Mouse (Mus musculus): ENCODE measurements at regions not wholly inside any gene's neighbourhood (a gene's known extent, or its start where the extent isn't known, plus 50 kb on each side); places are given as distances from the start of the nearest gene placed in this dataset.

GRCm38 (mm10) chr12:25313212-25313611 is 216.3 kb upstream of the Id2 start:
- no peaks in the 10 kb centered on the region for H3K36me3 ChIP-seq (ENCODE audit: control insufficient read depth, insufficient read depth, low read length)

GRCm38 (mm10) chr12:25312390-25312789 is 215.4 kb upstream of the Id2 start:
- Histone ChIP-seq H3K4me3 (ENCODE audit: low read depth, low read length) (no peak overlapping the region), H3K9ac (replicated peaks; ENCODE audit: low read depth, low read length) (no peak overlapping the region), H3K36me3 (ENCODE audit: control insufficient read depth, insufficient read depth, low read length) (no peaks in the 10 kb centered on the region), H3K4me2 (replicated peaks; ENCODE audit: low read depth, low read length) (no peak overlapping the region), H3K27ac (ENCODE audit: low read length) (no peak overlapping the region), H3K4me1 (ENCODE audit: control insufficient read depth, insufficient read depth, low read length) (no peaks in the 10 kb centered on the region), H3K9me3 (ENCODE audit: control insufficient read depth, low read depth, low read length) (no peaks in the 10 kb centered on the region), H3K27me3 (ENCODE audit: control insufficient read depth, insufficient read depth, low read length) (no peaks in the 10 kb centered on the region)
- ATAC-seq (ENCODE audit: insufficient number of reproducible peaks, insufficient read depth, low FRiP score, low read depth), result no peak
- WGBS, result 90% methylated on average over 2 of the region's 2 CpGs

More at GRCm38 (mm10) chr12:25313212-25313611, 216.3 kb upstream of the Id2 start:
- no peaks in the 10 kb centered on the region for H3K9me3 ChIP-seq (ENCODE audit: control insufficient read depth, low read depth, low read length)
- H3K27me3 ChIP-seq (ENCODE audit: control insufficient read depth, insufficient read depth, low read length), result no peaks in the 10 kb centered on the region
- H3K4me2 ChIP-seq (replicated peaks; ENCODE audit: low read depth, low read length), result no peak overlapping the region
- no peak overlapping the region for H3K27ac ChIP-seq (ENCODE audit: low read length)
- no peaks in the 10 kb centered on the region for H3K4me1 ChIP-seq (ENCODE audit: control insufficient read depth, insufficient read depth, low read length)
- no peak overlapping the region for H3K9ac ChIP-seq (replicated peaks; ENCODE audit: low read depth, low read length)
- no peak overlapping the region for H3K4me3 ChIP-seq (ENCODE audit: low read depth, low read length)
- no peak for ATAC-seq (ENCODE audit: insufficient number of reproducible peaks, insufficient read depth, low FRiP score, low read depth)

- Histone ChIP-seq H3K4me3 (ENCODE audit: low read depth, low read length) (no peak overlapping the region), H3K4me2 (replicated peaks; ENCODE audit: low read depth, low read length) (no peak overlapping the region), H3K4me1 (ENCODE audit: control insufficient read depth, insufficient read depth, low read length) (no peaks in the 10 kb centered on the region), H3K36me3 (ENCODE audit: control insufficient read depth, insufficient read depth, low read length) (no peaks in the 10 kb centered on the region), H3K9ac (replicated peaks; ENCODE audit: low read depth, low read length) (no peak overlapping the region), H3K27me3 (ENCODE audit: control insufficient read depth, insufficient read depth, low read length) (no peaks in the 10 kb centered on the region), H3K27ac (ENCODE audit: low read length) (no peak overlapping the region), H3K9me3 (ENCODE audit: control insufficient read depth, low read depth, low read length) (no peaks in the 10 kb centered on the region)
- ATAC-seq (ENCODE audit: insufficient number of reproducible peaks, insufficient read depth, low FRiP score, low read depth), result no peak
- 89% methylated on average over 7 of the region's 7 CpGs for whole genome bisulfite sequencing
Observed at GRCm38 (mm10) chr12:25311728-25312127, 214.8 kb upstream of the Id2 start.

GRCm38 (mm10) chr12:25310293-25310946 is 213.5 kb upstream of the Id2 start:
- no peak overlapping the region for H3K9ac ChIP-seq (replicated peaks; ENCODE audit: low read depth, low read length)
- no peak overlapping the region for H3K27ac ChIP-seq (ENCODE audit: low read length)
- 41% methylated on average over 6 of the region's 6 CpGs for WGBS
- no peaks in the 10 kb centered on the region for H3K9me3 ChIP-seq (ENCODE audit: control insufficient read depth, low read depth, low read length)
- H3K4me3 ChIP-seq (ENCODE audit: low read depth, low read length), result no peak overlapping the region
- no peak for ATAC-seq (ENCODE audit: insufficient number of reproducible peaks, insufficient read depth, low FRiP score, low read depth)
- H3K4me2 ChIP-seq (replicated peaks; ENCODE audit: low read depth, low read length), result no peak overlapping the region
- no peaks in the 10 kb centered on the region for H3K36me3 ChIP-seq (ENCODE audit: control insufficient read depth, insufficient read depth, low read length)
- no peaks in the 10 kb centered on the region for H3K27me3 ChIP-seq (ENCODE audit: control insufficient read depth, insufficient read depth, low read length)
- no peaks in the 10 kb centered on the region for H3K4me1 ChIP-seq (ENCODE audit: control insufficient read depth, insufficient read depth, low read length)

- no peak overlapping the region for H3K9ac ChIP-seq (replicated peaks; ENCODE audit: low read depth, low read length)
- ATAC-seq (ENCODE audit: insufficient number of reproducible peaks, insufficient read depth, low FRiP score, low read depth), result no peak
- H3K4me1 ChIP-seq (ENCODE audit: control insufficient read depth, insufficient read depth, low read length), result no peaks in the 10 kb centered on the region
- no peaks in the 10 kb centered on the region for H3K27me3 ChIP-seq (ENCODE audit: control insufficient read depth, insufficient read depth, low read length)
- H3K27ac ChIP-seq (ENCODE audit: low read length), result no peak overlapping the region
- H3K36me3 ChIP-seq (ENCODE audit: control insufficient read depth, insufficient read depth, low read length), result no peaks in the 10 kb centered on the region
- H3K4me3 ChIP-seq (ENCODE audit: low read depth, low read length), result no peak overlapping the region
- WGBS, result 96% methylated on average over 6 of the region's 6 CpGs
- no peaks in the 10 kb centered on the region for H3K9me3 ChIP-seq (ENCODE audit: control insufficient read depth, low read depth, low read length)
- H3K4me2 ChIP-seq (replicated peaks; ENCODE audit: low read depth, low read length), result no peak overlapping the region
Observed at GRCm38 (mm10) chr12:25309234-25309633, 212.3 kb upstream of the Id2 start.

GRCm38 (mm10) chr12:25305764-25306653 is 209.1 kb upstream of the Id2 start:
- Histone ChIP-seq H3K27ac (ENCODE audit: low read length) (no peak overlapping the region), H3K4me2 (replicated peaks; ENCODE audit: low read depth, low read length) (no peak overlapping the region), H3K4me1 (ENCODE audit: control insufficient read depth, insufficient read depth, low read length) (no peaks in the 10 kb centered on the region), H3K9ac (replicated peaks; ENCODE audit: low read depth, low read length) (no peak overlapping the region), H3K36me3 (ENCODE audit: control insufficient read depth, insufficient read depth, low read length) (no peaks in the 10 kb centered on the region), H3K27me3 (ENCODE audit: control insufficient read depth, insufficient read depth, low read length) (no peaks in the 10 kb centered on the region), H3K9me3 (ENCODE audit: control insufficient read depth, low read depth, low read length) (no peaks in the 10 kb centered on the region), H3K4me3 (ENCODE audit: low read depth, low read length) (no peak overlapping the region)
- ATAC-seq (ENCODE audit: insufficient number of reproducible peaks, insufficient read depth, low FRiP score, low read depth), result no peak
- WGBS, result 78% methylated on average over 12 of the region's 12 CpGs

- no peak overlapping the region for H3K9ac ChIP-seq (replicated peaks; ENCODE audit: low read depth, low read length)
- no peaks in the 10 kb centered on the region for H3K9me3 ChIP-seq (ENCODE audit: control insufficient read depth, low read depth, low read length)
- ATAC-seq (ENCODE audit: insufficient number of reproducible peaks, insufficient read depth, low FRiP score, low read depth), result no peak
- H3K36me3 ChIP-seq (ENCODE audit: control insufficient read depth, insufficient read depth, low read length), result no peaks in the 10 kb centered on the region
- H3K4me3 ChIP-seq (ENCODE audit: low read depth, low read length), result no peak overlapping the region
- no peaks in the 10 kb centered on the region for H3K27me3 ChIP-seq (ENCODE audit: control insufficient read depth, insufficient read depth, low read length)
- no peaks in the 10 kb centered on the region for H3K4me1 ChIP-seq (ENCODE audit: control insufficient read depth, insufficient read depth, low read length)
- WGBS, result 68% methylated on average over 6 of the region's 6 CpGs
- H3K4me2 ChIP-seq (replicated peaks; ENCODE audit: low read depth, low read length), result no peak overlapping the region
- H3K27ac ChIP-seq (ENCODE audit: low read length), result no peak overlapping the region
Observed at GRCm38 (mm10) chr12:25304820-25305511, 208.0 kb upstream of the Id2 start.

GRCm38 (mm10) chr12:25303500-25304050 is 206.6 kb upstream of the Id2 start:
- H3K27me3 ChIP-seq (ENCODE audit: control insufficient read depth, insufficient read depth, low read length), result no peaks in the 10 kb centered on the region
- no peak overlapping the region for H3K27ac ChIP-seq (ENCODE audit: low read length)
- no peak overlapping the region for H3K4me3 ChIP-seq (ENCODE audit: low read depth, low read length)
- no peaks in the 10 kb centered on the region for H3K4me1 ChIP-seq (ENCODE audit: control insufficient read depth, insufficient read depth, low read length)
- H3K4me2 ChIP-seq (replicated peaks; ENCODE audit: low read depth, low read length), result no peak overlapping the region
- 36% methylated on average over 7 of the region's 7 CpGs for WGBS
- no peaks in the 10 kb centered on the region for H3K36me3 ChIP-seq (ENCODE audit: control insufficient read depth, insufficient read depth, low read length)
- ATAC-seq (ENCODE audit: insufficient number of reproducible peaks, insufficient read depth, low FRiP score, low read depth), result 0 out of 2 replicates have a peak, but pooled peaks have one; percentile 49
- no peaks in the 10 kb centered on the region for H3K9me3 ChIP-seq (ENCODE audit: control insufficient read depth, low read depth, low read length)
- no peak overlapping the region for H3K9ac ChIP-seq (replicated peaks; ENCODE audit: low read depth, low read length)
